Mouse (Mus musculus) forebrain, embryonic 14.5 days (tissue): ENCODE measurements around the gene Maneal. TPM values are rescaled to one million over a fixed set of nuclear protein-coding genes. Genes with fewer than 3 reads are reported as not detected.

Experiments used
- ATAC-seq: fragments of 200-750 bp; cut with Nextera tagmentation; 2 replicates; pipeline ENCODE4 v1.8.0; 2017; ENCODE audit warnings: mild to moderate bottlenecking, moderate library complexity
- DNase-seq: peaks from one replicate; pipeline ENCODE4 v3.0.0-alpha.2; 2015; ENCODE audit warnings: low spot score
- H3K27ac ChIP-seq: fragments of 300-500 bp; sonication (generic); 2 replicates; pipeline ENCODE4 v1.5.1; 2014; ENCODE audit warnings: low read depth, mild to moderate bottlenecking, control low read depth, low read length, moderate library complexity
- H3K27me3 ChIP-seq: fragments of 300-500 bp; sonication (generic); replicated peaks from 2 replicates; pipeline ENCODE4 v1.6.1; 2014; ENCODE audit warnings: low read length, control low read depth, mixed read lengths; ENCODE audit not compliant: control insufficient read depth, insufficient read depth
- H3K36me3 ChIP-seq: fragments of 300-500 bp; sonication (generic); 2 replicates; pipeline ENCODE4 v1.6.1; 2014; ENCODE audit warnings: low read length, control low read depth; ENCODE audit not compliant: control insufficient read depth, insufficient read depth
- H3K4me1 ChIP-seq: fragments of 300-500 bp; sonication (generic); 2 replicates; pipeline ENCODE4 v1.6.1; 2014; ENCODE audit warnings: antibody characterized with exemption, low read length, control low read depth; ENCODE audit not compliant: control insufficient read depth, insufficient read depth
- H3K4me2 ChIP-seq: fragments of 300-500 bp; sonication (generic); 2 replicates; pipeline ENCODE4 v1.6.1; 2014; ENCODE audit warnings: mild to moderate bottlenecking, control low read depth, low read length
- H3K4me3 ChIP-seq: fragments of 300-500 bp; sonication (generic); 2 replicates; pipeline ENCODE4 v1.5.1; 2014; ENCODE audit warnings: low read depth, low read length, control low read depth
- H3K9ac ChIP-seq: fragments of 300-500 bp; sonication (generic); 2 replicates; pipeline ENCODE4 v1.6.1; 2014; ENCODE audit warnings: mild to moderate bottlenecking, low read length, control low read depth, moderate library complexity
- H3K9me3 ChIP-seq: fragments of 300-500 bp; sonication (generic); replicated peaks from 2 replicates; pipeline ENCODE4 v1.6.1; 2016; ENCODE audit warnings: low read length, control low read depth, mixed read lengths; ENCODE audit not compliant: control insufficient read depth
- WGBS: fragments of 180-500 bp; shearing (Covaris S2); extraction: QIAGEN DNeasy Blood & Tissue Kit; methylation state at CpG from one replicate; pipeline ENCODE4 v1.1.7; 2014; 5-methylcytosine and 5-hydroxymethylcytosine counted together
- polyA plus RNA-seq: library from polyadenylated mRNA; unstranded; fragments of >200 nt; fragmentation: Nextera tagmentation; extraction: Ambion mirVana; gene quantifications from 2 replicates; pipeline ENCODE4 v1.2.1, GENCODE M21; 2014

Gene Maneal
- polyA plus RNA-seq, 1 experiment from 2014 or later, result 12.9 TPM

DNA sequence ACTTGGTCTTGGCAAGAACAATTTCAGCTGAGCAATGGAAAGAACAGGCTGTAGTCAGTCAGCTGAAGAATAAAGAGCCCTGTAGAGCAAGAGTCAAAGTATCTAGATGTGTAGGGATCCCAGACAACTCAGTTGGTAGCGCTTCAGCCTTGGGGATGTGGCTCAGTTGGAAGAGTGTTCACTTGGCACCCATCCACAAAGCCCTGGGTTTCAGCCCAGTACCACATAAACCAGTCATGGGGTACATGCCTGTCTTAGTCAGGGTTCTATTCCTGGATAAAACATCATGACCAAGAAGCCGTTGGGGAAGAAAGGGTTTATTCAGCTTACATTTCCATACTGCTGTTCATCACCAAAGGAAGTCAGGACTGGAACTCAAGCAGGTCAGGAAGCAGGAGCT lies 28.0 kb upstream of the Maneal start:
- Histone ChIP-seq H3K9me3 (no peaks in the 10 kb centered on the region), H3K9ac (no peak overlapping the region), H3K4me2 (no peak overlapping the region), H3K4me3 (no peak overlapping the region), H3K27me3 (peaks cover 30% of the 10 kb centered on the region), H3K4me1 (0 out of 2 replicates have a peak, but pooled peaks cover 1% of the 10 kb centered on the region), H3K36me3 (no peaks in the 10 kb centered on the region), H3K27ac (no peak overlapping the region)
- ATAC-seq (no peak), DNase-seq (no peak)
- WGBS, result 93% methylated on average over 2 of the region's 2 CpGs

GRCm38 (mm10) chr4:124888702-124889101 lies 26.7 kb upstream of the Maneal start:
- no peaks in the 10 kb centered on the region for H3K36me3 ChIP-seq

GRCm38 (mm10) chr4:124882151-124882729 lies 20.3 kb upstream of the Maneal start:
- peak overlapping the region; percentile 42 for H3K4me3 ChIP-seq
- H3K27ac ChIP-seq, result no peak overlapping the region
- H3K4me2 ChIP-seq, result peak overlapping the region; percentile 74
- H3K27me3 ChIP-seq, result peaks cover 26% of the 10 kb centered on the region
- WGBS, result under 1% methylated on average over 36 of the region's 37 CpGs
- no peaks in the 10 kb centered on the region for H3K36me3 ChIP-seq
- ATAC-seq, result peak; percentile 7; the same call in 1 of the 2 replicates
- no peaks in the 10 kb centered on the region for H3K4me1 ChIP-seq
- peak overlapping the region; percentile 43 for H3K9ac ChIP-seq
- H3K9me3 ChIP-seq, result no peaks in the 10 kb centered on the region
- peak; percentile 33 for DNase-seq

More at GRCm38 (mm10) chr4:124888702-124889101, 26.7 kb upstream of the Maneal start:
- H3K4me1 ChIP-seq, result no peaks in the 10 kb centered on the region
- H3K9me3 ChIP-seq, result no peaks in the 10 kb centered on the region
- H3K4me2 ChIP-seq, result no peak overlapping the region
- H3K9ac ChIP-seq, result no peak overlapping the region
- H3K4me3 ChIP-seq, result no peak overlapping the region
- ATAC-seq (no peak), DNase-seq (no peak)
- 62% methylated on average over 7 of the region's 7 CpGs for WGBS
- H3K27me3 ChIP-seq, result peaks cover 23% of the 10 kb centered on the region
- no peak overlapping the region for H3K27ac ChIP-seq

DNA sequence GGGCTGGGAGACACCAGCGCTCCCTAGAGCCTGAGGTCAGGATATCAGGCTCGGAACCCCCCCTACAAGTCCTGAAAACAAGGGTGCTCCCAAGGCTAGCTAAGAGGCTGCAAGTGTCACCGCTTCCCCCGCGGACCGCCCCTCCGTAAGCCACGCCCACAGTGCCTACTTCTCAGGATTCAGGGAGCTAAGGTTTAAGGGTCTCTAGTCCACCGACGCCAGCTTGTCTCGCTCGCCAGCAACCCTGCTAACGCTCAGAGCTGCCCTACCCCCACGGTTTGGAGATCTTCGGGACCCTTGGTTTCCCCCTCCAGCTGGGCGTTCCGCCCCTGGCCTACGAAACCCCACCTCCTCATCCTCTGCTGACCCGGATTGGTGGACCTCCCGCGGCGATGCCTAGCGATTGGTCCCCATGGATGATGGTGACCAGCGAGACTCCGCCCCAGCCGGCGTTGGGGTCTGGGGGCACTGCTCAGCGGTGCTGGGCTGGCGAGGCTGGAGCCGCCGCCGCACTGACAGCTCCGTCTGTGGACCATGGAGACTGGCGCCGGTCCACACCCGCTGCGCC lies 19.5 kb upstream of the Maneal start:
- peak; percentile 93 for DNase-seq
- Histone ChIP-seq H3K9ac (peak overlapping the region; percentile 43; the same call in 1 of the 2 replicates), H3K27me3 (peaks cover 26% of the 10 kb centered on the region), H3K4me1 (no peaks in the 10 kb centered on the region), H3K36me3 (no peaks in the 10 kb centered on the region), H3K4me2 (peak overlapping the region; percentile 74), H3K27ac (no peak overlapping the region), H3K4me3 (peak overlapping the region; percentile 42), H3K9me3 (no peaks in the 10 kb centered on the region)
- ATAC-seq, result peak; percentile 98
- WGBS, result under 1% methylated on average over 37 of the region's 37 CpGs

GRCm38 (mm10) chr4:124880599-124880998 lies 18.6 kb upstream of the Maneal start, which contains the start of gene Epha10:
Gene Epha10, plus strand, starts transcription at chr4:124880899.
- no peak for ATAC-seq
- Histone ChIP-seq H3K27ac (no peak within 1 kb of the TSS), H3K4me2 (peak within 1 kb of the TSS; percentile 74), H3K36me3 (no peaks in the 10 kb centered on the region), H3K27me3 (peaks cover 26% of the 10 kb centered on the region), H3K4me1 (no peaks in the 10 kb centered on the region), H3K9me3 (no peaks in the 10 kb centered on the region), H3K4me3 (peak within 1 kb of the TSS; percentile 42), H3K9ac (peak within 1 kb of the TSS; percentile 43; the same call in 1 of the 2 replicates)
- WGBS, result 3% methylated on average over 11 of the region's 11 CpGs
- DNase-seq, result no peak

- no peak overlapping the region for H3K27ac ChIP-seq
- H3K9me3 ChIP-seq, result 0 out of 2 replicates have a peak, but pooled peaks cover 5% of the 10 kb centered on the region
- no peak overlapping the region for H3K4me3 ChIP-seq
- H3K9ac ChIP-seq, result no peak overlapping the region
- no peaks in the 10 kb centered on the region for H3K27me3 ChIP-seq
- no peaks in the 10 kb centered on the region for H3K36me3 ChIP-seq
- H3K4me2 ChIP-seq, result no peak overlapping the region
- 95% methylated on average over 1 of the region's 1 CpGs for WGBS
- no peak for ATAC-seq
- no peaks in the 10 kb centered on the region for H3K4me1 ChIP-seq
- DNase-seq, result no peak
Measured at GRCm38 (mm10) chr4:124872719-124873118, 10.7 kb upstream of the Maneal start.

DNA sequence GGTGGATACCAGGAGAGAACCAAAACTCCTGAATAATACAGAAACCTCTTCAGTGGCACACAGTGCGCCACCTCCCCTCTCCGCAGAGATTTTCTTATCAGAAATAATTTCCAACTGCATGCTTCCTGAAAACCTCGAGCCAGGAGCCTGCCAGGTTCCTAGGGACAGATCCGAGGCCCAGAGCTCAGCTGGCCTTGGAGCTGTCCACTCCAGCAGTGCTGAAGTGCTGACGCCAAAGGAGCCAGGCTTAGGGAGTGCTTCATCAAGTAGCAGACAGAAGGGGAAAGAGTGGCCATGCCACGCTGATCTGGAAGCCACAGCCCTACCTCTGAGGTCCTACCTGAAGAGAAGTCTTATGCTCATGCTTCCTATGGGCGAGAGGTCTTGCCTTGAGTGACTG lies 1.5 kb downstream of the Maneal start:
- Histone ChIP-seq H3K27ac (no peak overlapping the region), H3K27me3 (no peaks in the 10 kb centered on the region), H3K4me1 (peaks cover 11% of the 10 kb centered on the region), H3K4me2 (peak overlapping the region; percentile 80), H3K4me3 (0 out of 2 replicates have a peak overlapping the region, but pooled peaks have one; percentile 61), H3K36me3 (peaks cover 40% of the 10 kb centered on the region), H3K9me3 (no peaks in the 10 kb centered on the region), H3K9ac (peak overlapping the region; percentile 43; the same call in 1 of the 2 replicates)
- WGBS, result 23% methylated on average over 7 of the region's 7 CpGs
- ATAC-seq, result no peak
- DNase-seq, result peak; percentile 46

DNA sequence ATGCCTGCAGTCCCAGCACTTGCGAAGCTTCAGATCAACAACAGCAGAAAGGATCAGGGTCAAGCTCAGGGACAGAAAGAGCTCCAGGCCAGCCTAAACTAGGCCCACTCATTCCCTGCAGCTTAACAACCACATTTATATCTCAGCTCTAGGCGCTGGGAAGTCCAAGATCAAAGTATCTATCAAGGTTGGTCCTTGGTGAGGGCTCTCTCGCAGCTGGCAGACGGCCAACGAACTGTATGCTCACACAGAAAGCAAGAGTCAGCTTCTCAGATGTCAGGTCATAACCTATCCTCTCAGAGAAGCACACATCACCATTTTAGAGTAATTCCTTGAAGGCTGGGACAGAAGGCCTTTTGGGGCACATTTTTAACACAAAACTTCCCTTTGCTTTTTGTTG lies 3.6 kb downstream of the Maneal start:
- WGBS, result 77% methylated on average over 5 of the region's 5 CpGs
- no peaks in the 10 kb centered on the region for H3K27me3 ChIP-seq
- H3K4me2 ChIP-seq, result no peak overlapping the region
- no peaks in the 10 kb centered on the region for H3K9me3 ChIP-seq
- no peak overlapping the region for H3K4me3 ChIP-seq
- no peak overlapping the region for H3K27ac ChIP-seq
- peaks cover 58% of the 10 kb centered on the region for H3K36me3 ChIP-seq
- no peak overlapping the region for H3K9ac ChIP-seq
- H3K4me1 ChIP-seq, result peaks cover 11% of the 10 kb centered on the region
- no peak for ATAC-seq
- DNase-seq, result no peak

DNA sequence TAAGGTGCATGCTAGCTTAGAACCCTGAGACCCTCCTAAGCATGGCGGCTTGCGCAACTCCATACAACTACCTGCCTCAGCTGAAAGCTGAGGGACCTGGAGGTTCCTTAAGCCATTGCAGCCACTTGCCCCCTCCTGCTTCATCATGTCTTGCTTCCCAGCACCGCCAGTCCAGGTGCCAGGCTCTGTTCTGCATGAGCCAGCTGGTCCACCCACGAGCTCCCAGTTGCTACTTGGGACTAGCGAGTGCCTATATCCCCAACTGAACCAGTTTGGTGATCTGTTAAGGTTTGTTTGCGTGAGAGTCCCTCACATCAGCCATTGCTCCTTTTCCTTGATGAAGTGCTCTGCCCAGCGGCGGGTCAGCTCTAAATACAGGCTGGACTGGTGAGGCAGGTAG lies 5.7 kb downstream of the Maneal start:
- no peak overlapping the region for H3K4me2 ChIP-seq
- H3K9me3 ChIP-seq, result no peaks in the 10 kb centered on the region
- H3K36me3 ChIP-seq, result peaks cover 65% of the 10 kb centered on the region
- ATAC-seq, result no peak
- no peak overlapping the region for H3K27ac ChIP-seq
- 97% methylated on average over 8 of the region's 8 CpGs for WGBS
- no peak overlapping the region for H3K4me3 ChIP-seq
- no peak for DNase-seq
- H3K27me3 ChIP-seq, result no peaks in the 10 kb centered on the region
- H3K4me1 ChIP-seq, result peaks cover 18% of the 10 kb centered on the region
- H3K9ac ChIP-seq, result no peak overlapping the region
